Mouse (Mus musculus): ENCODE data around the gene Adam11.

GRCm38 (mm10) chr11:102765416-102765815, 4.2 kb downstream of the Adam11 start:
- TF ChIP-seq CTCF (IDR thresholded peaks at IDR 0.05; ENCODE audit: control insufficient read depth, insufficient read depth, insufficient read length) = no peak
- TF ChIP-seq USF1 (IDR thresholded peaks at IDR 0.05; ENCODE audit: low read depth) = no peak
- no peak for TF ChIP-seq MYOG (IDR thresholded peaks at IDR 0.05; ENCODE audit: control insufficient read depth, extremely low read depth, insufficient read length)
- no peak for TF ChIP-seq MAX (IDR thresholded peaks at IDR 0.05)

All from C2C12 (cell line).